Mouse (Mus musculus): Measurements from ENCODE around the gene Usp4. TPM values are rescaled to one million over a fixed set of nuclear protein-coding genes. Genes with fewer than 3 reads are reported as not detected.

Gene Usp4
- polyA plus RNA-seq, 1 experiment = 116 TPM

DNA sequence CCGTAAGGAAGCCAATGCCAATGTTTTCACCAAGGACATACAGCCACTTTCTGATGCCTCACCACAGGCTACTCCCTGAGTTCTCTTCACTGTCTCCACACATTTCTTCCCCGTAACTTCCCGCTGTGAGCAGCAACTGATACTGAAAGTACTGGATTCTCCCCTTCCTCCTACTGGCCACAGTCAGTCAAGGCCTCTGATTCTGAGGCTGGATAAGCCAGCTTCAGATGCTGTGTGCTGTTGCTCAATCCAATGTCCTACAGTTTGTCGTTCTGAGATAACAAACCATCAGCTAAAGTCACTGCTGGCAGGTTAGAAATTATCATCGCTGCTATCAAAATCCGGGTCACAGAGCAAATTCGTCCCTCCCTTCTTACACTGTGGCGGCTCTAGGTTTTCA lies 56.8 kb downstream of the Usp4 start:
- no peak for DNase-seq (ENCODE audit: extremely low spot score in 1 of 2, low spot score in 1 of 2)

- no peak for DNase-seq (ENCODE audit: extremely low spot score in 1 of 2, low spot score in 1 of 2)
Observed at GRCm38 (mm10) chr9:108409535-108409934, 61.9 kb downstream of the Usp4 start.

DNA sequence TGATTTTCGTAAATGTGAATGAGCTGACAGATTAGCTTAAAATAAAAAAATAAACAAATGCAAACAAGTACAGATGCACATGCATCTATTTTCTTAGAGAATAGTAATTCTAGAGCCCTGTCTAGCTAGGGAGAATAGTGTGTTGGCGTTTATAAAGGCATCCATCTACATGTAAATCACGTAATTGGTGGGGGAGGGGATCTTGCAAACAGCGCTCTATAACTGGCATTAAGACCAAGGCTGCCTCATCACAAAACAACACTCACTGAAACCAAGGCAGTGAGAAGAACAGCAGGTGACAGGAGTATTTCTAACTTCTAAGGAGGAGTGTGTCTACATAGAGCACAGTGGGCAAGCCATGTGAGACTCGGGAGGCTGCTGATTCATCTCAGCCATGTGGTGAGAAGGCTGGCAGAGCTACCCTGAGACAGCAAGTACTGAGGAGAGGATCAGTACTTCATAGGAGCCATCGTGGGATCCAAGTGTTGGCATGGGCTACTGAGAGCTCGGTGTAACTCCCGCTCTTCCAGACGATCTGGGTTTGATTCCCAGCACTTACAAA lies 63.8 kb downstream of the Usp4 start:
- DNase-seq (ENCODE audit: extremely low spot score in 1 of 2, low spot score in 1 of 2) = peak; percentile 79 to 80

DNA sequence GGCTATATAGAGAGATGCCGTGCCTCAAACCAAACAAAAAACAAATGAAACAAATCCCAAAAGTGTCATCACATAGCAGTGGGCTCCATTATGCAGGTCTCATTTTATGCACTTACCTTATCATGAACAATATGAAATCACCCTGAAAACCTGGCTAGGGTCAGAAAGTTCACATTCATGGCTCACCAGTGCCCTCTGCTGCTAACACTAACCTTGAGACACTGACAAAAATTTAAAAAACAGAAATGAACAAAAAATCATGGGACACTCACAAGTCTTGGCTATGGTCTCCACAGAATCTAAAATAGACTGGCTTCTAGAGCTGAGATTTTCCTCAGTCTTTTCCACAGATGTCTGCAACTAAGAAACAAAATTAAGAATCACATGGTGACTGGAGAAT lies 64.6 kb downstream of the Usp4 start:
- DNase-seq (ENCODE audit: extremely low spot score in 1 of 2, low spot score in 1 of 2) = peak in 1 of 2 experiments; percentile 60

DNA sequence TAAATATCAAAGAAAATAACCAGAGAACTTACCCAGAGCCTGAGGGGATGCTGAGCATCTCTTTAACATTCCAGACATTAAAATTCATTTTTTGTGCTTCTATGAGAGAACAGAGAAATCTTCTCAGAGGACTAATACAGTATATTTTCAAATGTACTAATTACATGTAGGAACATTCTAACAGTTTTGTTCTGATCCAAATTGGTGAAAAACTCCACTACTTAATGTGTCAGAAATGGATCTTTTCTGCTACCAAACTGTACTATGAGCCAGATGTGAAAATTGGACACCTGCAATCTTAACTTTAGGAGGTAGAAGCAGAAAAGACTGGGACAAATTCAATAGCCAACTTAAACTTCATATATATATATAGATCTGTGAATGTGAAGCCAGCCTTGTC lies 80.7 kb downstream of the Usp4 start, which contains the start of gene Ccdc36:
Gene Ccdc36, minus strand, starts transcription at position 101 of the 400 bp plus-strand sequence.
- no peak for DNase-seq (ENCODE audit: extremely low spot score in 1 of 2, low spot score in 1 of 2)

- no peak for DNase-seq (ENCODE audit: extremely low spot score in 1 of 2, low spot score in 1 of 2)
Observed at GRCm38 (mm10) chr9:108431431-108432067, 83.9 kb downstream of the Usp4 start.

- DNase-seq (ENCODE audit: extremely low spot score in 1 of 2, low spot score in 1 of 2) = no peak
Observed at GRCm38 (mm10) chr9:108436182-108436581, 88.5 kb downstream of the Usp4 start, which contains the start of gene BC048562. Gene BC048562, plus strand, starts transcription at chr9:108436482.

- DNase-seq (ENCODE audit: extremely low spot score in 1 of 2, low spot score in 1 of 2) = no peak
Observed at GRCm38 (mm10) chr9:108439176-108439575, 91.5 kb downstream of the Usp4 start.

GRCm38 (mm10) chr9:108440485-108440884 lies 92.8 kb downstream of the Usp4 start:
- peak in 1 of 2 experiments; percentile 76 for DNase-seq (ENCODE audit: extremely low spot score in 1 of 2, low spot score in 1 of 2)

- peak; percentile 49 to 81 for DNase-seq (ENCODE audit: extremely low spot score in 1 of 2, low spot score in 1 of 2)
Observed at GRCm38 (mm10) chr9:108441236-108441919, 93.7 kb downstream of the Usp4 start.

Other genes starting within 250 kb of the Usp4 start
- gene Bsn, start 157.5 kb upstream of the Usp4 start, polyA plus RNA-seq (2012; rRNA removed) = 95.0 and 100 TPM in 2 replicates
- gene Dag1, start 83.9 kb upstream of the Usp4 start, polyA plus RNA-seq (2012; rRNA removed) = 36.1 and 38.8 TPM in 2 replicates
- gene Nicn1, start 57.4 kb upstream of the Usp4 start, polyA plus RNA-seq (2012; rRNA removed) = 85.9 and 110 TPM in 2 replicates
- gene Amt, start 51.0 kb upstream of the Usp4 start, polyA plus RNA-seq (2012; rRNA removed) = 57.5 and 60.3 TPM in 2 replicates
- gene Rhoa, start 41.7 kb upstream of the Usp4 start, polyA plus RNA-seq (2012; rRNA removed) = 153 and 170 TPM in 2 replicates
- gene Tcta, start 41.7 kb upstream of the Usp4 start, polyA plus RNA-seq (2012; rRNA removed) = 47.5 and 53.5 TPM in 2 replicates
- gene Gpx1, start 8.9 kb upstream of the Usp4 start, polyA plus RNA-seq (2012; rRNA removed) = 271 and 307 TPM in 2 replicates
- 1.5 and 1.6 TPM in 2 replicates for gene 1700102P08Rik, start 45.0 kb downstream of the Usp4 start, polyA plus RNA-seq (2012; rRNA removed)
- gene Ccdc36, start 80.6 kb downstream of the Usp4 start, polyA plus RNA-seq (2012; rRNA removed) = 0.86 and 0.98 TPM in 2 replicates
- gene BC048562, start 88.6 kb downstream of the Usp4 start, polyA plus RNA-seq (2012; rRNA removed) = not detected in 2 replicates
- gene Ccdc71, start 112.7 kb downstream of the Usp4 start, polyA plus RNA-seq (2012; rRNA removed) = 22.3 and 22.6 TPM in 2 replicates
- gene Klhdc8b, start 113.7 kb downstream of the Usp4 start, polyA plus RNA-seq (2012; rRNA removed) = 62.5 and 63.7 TPM in 2 replicates
- 36.6 and 38.1 TPM in 2 replicates for gene Lamb2, start 131.9 kb downstream of the Usp4 start, polyA plus RNA-seq (2012; rRNA removed)
- 172 TPM in 2 replicates for gene Usp19, start 142.7 kb downstream of the Usp4 start, polyA plus RNA-seq (2012; rRNA removed)
- 123 and 126 TPM in 2 replicates for gene Qars, start 159.9 kb downstream of the Usp4 start, polyA plus RNA-seq (2012; rRNA removed)
- gene Qrich1, start 169.0 kb downstream of the Usp4 start, polyA plus RNA-seq (2012; rRNA removed) = 98.2 and 129 TPM in 2 replicates
- gene Impdh2, start 212.4 kb downstream of the Usp4 start, polyA plus RNA-seq (2012; rRNA removed) = 72.2 and 74.4 TPM in 2 replicates
- gene Ndufaf3, start 219.6 kb downstream of the Usp4 start, polyA plus RNA-seq (2012; rRNA removed) = 61.2 and 63.4 TPM in 2 replicates
- 259 and 275 TPM in 2 replicates for gene Dalrd3, start 222.0 kb downstream of the Usp4 start, polyA plus RNA-seq (2012; rRNA removed)
- 114 and 138 TPM in 2 replicates for gene Wdr6, start 230.9 kb downstream of the Usp4 start, polyA plus RNA-seq (2012; rRNA removed)
- 105 TPM in 2 replicates for gene P4htm, start 249.8 kb downstream of the Usp4 start, polyA plus RNA-seq (2012; rRNA removed)

Measured in frontal cortex, adult 2 months (tissue).